Mouse (Mus musculus) liver, embryonic 11.5 days (tissue): Measurements from ENCODE around the gene Dedd2. TPM values are rescaled to one million over a fixed set of nuclear protein-coding genes. Genes with fewer than 3 reads are reported as not detected.

Experiments used
- microRNA-seq: library from miRNA; unstranded; fragments of <30 nt; microRNA quantifications from one replicate; pipeline ENCODE4, GENCODE M21; 2017; ENCODE audit warnings: borderline number of aligned reads
- polyA plus RNA-seq: library from polyadenylated mRNA; unstranded; fragments of >200 nt; fragmentation: Nextera tagmentation; extraction: Ambion mirVana; gene quantifications from 2 replicates; pipeline ENCODE4 v1.2.1, GENCODE M21; 2014

Dedd2 gene
- polyA plus RNA-seq, 1 experiment from 2014 or later: 19.6 TPM

Small RNA genes within 50 kb of the gene (microRNA-seq; reads per million reads assigned to microRNA genes)
- gene Mir7048: not detected

Other genes starting within 250 kb of the Dedd2 start
- 91.3 and 101 TPM in 2 replicates for gene Rabac1, start 247.9 kb downstream of the Dedd2 start, polyA plus RNA-seq
- gene Atp1a3, start 214.7 kb downstream of the Dedd2 start, polyA plus RNA-seq: 1.4 and 1.5 TPM in 2 replicates
- 3.5 and 5.3 TPM in 2 replicates for gene Grik5, start 148.3 kb downstream of the Dedd2 start, polyA plus RNA-seq
- 22.8 and 23.1 TPM in 2 replicates for gene Zfp574, start 148.0 kb downstream of the Dedd2 start, polyA plus RNA-seq
- gene Pou2f2, start 40.9 kb downstream of the Dedd2 start, polyA plus RNA-seq: 2.2 and 3.2 TPM in 2 replicates
- 4.0 and 4.2 TPM in 2 replicates for gene Zfp526, start 810 bp upstream of the Dedd2 start, polyA plus RNA-seq
- 11.0 and 13.0 TPM in 2 replicates for gene Gsk3a, start 17.2 kb upstream of the Dedd2 start, polyA plus RNA-seq
- 13.8 and 16.4 TPM in 2 replicates for gene Erf, start 30.1 kb upstream of the Dedd2 start, polyA plus RNA-seq
- 21.6 and 25.2 TPM in 2 replicates for gene Cic, start 47.1 kb upstream of the Dedd2 start, polyA plus RNA-seq
- gene Pafah1b3, start 77.4 kb upstream of the Dedd2 start, polyA plus RNA-seq: 104 and 106 TPM in 2 replicates
- gene Prr19, start 80.8 kb upstream of the Dedd2 start, polyA plus RNA-seq: 0.32 and 0.68 TPM in 2 replicates
- gene Tmem145, start 85.5 kb upstream of the Dedd2 start, polyA plus RNA-seq: 0.16 and 0.32 TPM in 2 replicates
- 5.1 and 5.5 TPM in 2 replicates for gene Megf8, start 96.5 kb upstream of the Dedd2 start, polyA plus RNA-seq
- gene Cnfn, start 149.1 kb upstream of the Dedd2 start, polyA plus RNA-seq: not detected in 2 replicates
- 2.3 and 2.5 TPM in 2 replicates for gene Lipe, start 178.1 kb upstream of the Dedd2 start, polyA plus RNA-seq
- 0.38 TPM in 1 of 2 replicates, not detected in the other for gene Cxcl17, start 192.3 kb upstream of the Dedd2 start, polyA plus RNA-seq